Mouse (Mus musculus) heart, embryonic 15.5 days (tissue): Measurements from ENCODE around the gene Abi3bp. TPM values are rescaled to one million over a fixed set of nuclear protein-coding genes. Genes with fewer than 3 reads are reported as not detected.
A peak's percentile ranks its signal among the peaks of the same experiment; 100 is the strongest.

Experiments
- ATAC-seq: fragments of 200-750 bp; cut with Nextera tagmentation; replicated peaks from 2 replicates; pipeline ENCODE4 v1.8.0; 2017; ENCODE audit warnings: low read depth, moderate TSS enrichment; ENCODE audit not compliant: insufficient number of reproducible peaks, insufficient read depth, low FRiP score
- H3K27ac ChIP-seq: fragments of 300-500 bp; sonication (generic); 2 replicates; pipeline ENCODE4 v1.5.1; 2015; ENCODE audit warnings: mild to moderate bottlenecking, inconsistent platforms
- H3K27me3 ChIP-seq: fragments of 300-500 bp; sonication (generic); 2 replicates; pipeline ENCODE4 v1.6.1; 2015; ENCODE audit warnings: inconsistent platforms
- H3K36me3 ChIP-seq: fragments of 300-500 bp; sonication (generic); 2 replicates; pipeline ENCODE4 v1.6.1; 2015; ENCODE audit warnings: mild to moderate bottlenecking, inconsistent platforms
- H3K4me1 ChIP-seq: fragments of 300-500 bp; sonication (generic); replicated peaks from 2 replicates; pipeline ENCODE4 v1.6.1; 2015; ENCODE audit warnings: inconsistent platforms
- H3K4me2 ChIP-seq: fragments of 300-500 bp; sonication (generic); 2 replicates; pipeline ENCODE4 v1.6.1; 2015; ENCODE audit warnings: inconsistent platforms, mild to moderate bottlenecking, moderate library complexity
- H3K4me3 ChIP-seq: fragments of 300-500 bp; sonication (generic); 2 replicates; pipeline ENCODE4 v1.5.1; 2015; ENCODE audit warnings: mild to moderate bottlenecking, inconsistent platforms
- H3K9ac ChIP-seq: fragments of 300-500 bp; sonication (generic); 2 replicates; pipeline ENCODE4 v1.6.1; 2015; ENCODE audit warnings: mild to moderate bottlenecking, inconsistent platforms
- H3K9me3 ChIP-seq: fragments of 300-500 bp; sonication (generic); replicated peaks from 2 replicates; pipeline ENCODE4 v1.6.1; 2016; ENCODE audit warnings: inconsistent platforms
- WGBS: fragments of 180-500 bp; shearing (Covaris S2); methylation state at CpG from one replicate; pipeline ENCODE4 v1.1.7; 2015; ENCODE audit warnings: mixed read lengths; 5-methylcytosine and 5-hydroxymethylcytosine counted together
- polyA plus RNA-seq: library from polyadenylated mRNA; unstranded; fragments of >200 nt; fragmentation: Nextera tagmentation; extraction: Ambion mirVana; gene quantifications from 2 replicates; pipeline ENCODE4 v1.2.1, GENCODE M21; 2015

Gene Abi3bp
- polyA plus RNA-seq, 1 experiment from 2014 or later, result 6.7 TPM

- H3K4me3 ChIP-seq, result no peak overlapping the region
- H3K36me3 ChIP-seq, result no peaks in the 10 kb centered on the region
- H3K4me1 ChIP-seq, result peaks cover 6% of the 10 kb centered on the region
- no peak overlapping the region for H3K9ac ChIP-seq
- no peaks in the 10 kb centered on the region for H3K9me3 ChIP-seq
- no peaks in the 10 kb centered on the region for H3K27me3 ChIP-seq
- ATAC-seq, result peak; percentile 53; the same call in 1 of the 2 replicates
- no peak overlapping the region for H3K4me2 ChIP-seq
- 6% methylated on average over 2 of the region's 2 CpGs for WGBS
- H3K27ac ChIP-seq, result no peak overlapping the region
These were observed 167.6 kb downstream of the Abi3bp start for GRCm38 (mm10) chr16:56645251-56645650.

DNA sequence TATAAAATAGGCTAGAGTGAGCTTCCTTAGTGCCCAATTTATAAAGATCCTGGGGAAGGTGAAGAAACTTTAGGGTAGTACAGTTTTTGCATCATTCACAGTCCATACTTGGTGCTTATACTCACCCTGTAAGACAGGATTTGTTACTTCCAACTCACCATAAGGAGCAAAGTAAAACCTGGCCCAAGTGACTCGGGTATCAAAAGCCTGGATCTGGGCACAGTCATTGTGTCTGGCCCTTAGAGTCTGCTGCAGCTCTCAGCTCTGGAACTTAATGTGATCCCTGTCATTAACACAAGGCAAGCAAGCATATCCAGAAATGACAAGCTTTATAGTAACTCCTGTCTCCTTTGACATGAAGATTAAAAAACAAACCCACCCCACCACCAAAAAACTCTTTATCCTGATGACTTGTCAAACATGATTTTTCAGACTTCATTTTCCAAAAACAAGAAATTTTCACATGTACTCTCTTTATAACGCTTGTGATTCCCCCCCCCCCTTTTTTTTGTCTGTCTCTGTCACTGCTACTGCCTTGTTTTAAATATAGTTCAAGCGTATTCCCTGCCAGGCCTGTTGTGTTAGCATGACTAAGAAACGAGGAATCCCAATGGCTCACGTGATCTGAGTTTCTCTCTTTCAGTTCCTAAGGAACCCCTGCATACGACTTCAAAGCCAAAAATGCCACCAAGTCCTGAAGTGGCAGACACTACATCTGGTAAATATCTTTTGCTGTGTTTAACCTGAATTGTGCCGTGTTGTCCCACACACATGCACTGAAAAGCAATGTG lies 168.9 kb downstream of the Abi3bp start:
- peak; percentile 81; the same call in 1 of the 2 replicates for ATAC-seq
- Histone ChIP-seq H3K9ac (no peak overlapping the region), H3K27ac (peak overlapping the region; percentile 79)

DNA sequence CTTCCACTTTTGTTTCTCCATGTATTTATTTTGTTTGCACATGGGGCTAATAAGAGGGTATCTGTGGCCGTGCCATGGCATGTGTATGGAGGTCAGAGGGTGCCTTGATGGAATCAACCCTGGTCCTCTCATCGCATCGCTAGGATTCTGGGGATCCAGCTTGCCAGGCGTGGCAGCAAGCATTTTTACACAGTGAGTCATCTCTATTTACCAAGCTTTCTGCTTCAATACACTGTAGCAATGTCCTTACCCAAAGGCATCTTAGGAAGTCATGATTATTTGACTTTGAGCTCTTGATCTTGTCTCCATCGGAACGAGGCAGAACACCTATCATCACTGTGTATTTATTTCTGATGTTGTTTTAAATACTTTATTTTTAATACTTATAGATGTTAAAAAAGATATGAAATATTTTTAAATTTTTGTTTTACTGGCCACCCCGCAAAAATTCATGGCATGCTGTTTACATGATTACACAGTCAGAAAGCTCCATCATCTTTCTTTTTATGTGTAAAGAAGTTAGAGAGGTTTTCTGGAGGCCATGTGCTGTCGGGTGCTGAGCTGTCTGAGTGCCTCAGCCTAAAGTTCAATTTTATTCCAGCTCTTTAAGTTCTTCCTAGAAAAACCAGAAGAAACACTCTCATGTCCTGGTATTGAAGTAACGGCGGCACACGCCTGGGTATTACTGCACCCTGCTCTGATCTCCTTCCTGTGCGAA lies 177.7 kb downstream of the Abi3bp start:
- H3K36me3 ChIP-seq, result no peaks in the 10 kb centered on the region
- H3K9ac ChIP-seq, result no peak overlapping the region
- H3K27ac ChIP-seq, result no peak overlapping the region
- H3K4me2 ChIP-seq, result no peak overlapping the region
- no peak for ATAC-seq
- no peaks in the 10 kb centered on the region for H3K9me3 ChIP-seq
- no peaks in the 10 kb centered on the region for H3K27me3 ChIP-seq
- 75% methylated on average over 12 of the region's 12 CpGs for WGBS
- H3K4me1 ChIP-seq, result no peaks in the 10 kb centered on the region
- H3K4me3 ChIP-seq, result no peak overlapping the region

More for the DNA sequence above, 168.9 kb downstream of the Abi3bp start:
- Histone ChIP-seq H3K4me1 (peaks cover 6% of the 10 kb centered on the region), H3K27me3 (no peaks in the 10 kb centered on the region), H3K36me3 (no peaks in the 10 kb centered on the region), H3K9me3 (no peaks in the 10 kb centered on the region), H3K4me2 (no peak overlapping the region), H3K4me3 (no peak overlapping the region)
- 26% methylated on average over 7 of the region's 7 CpGs for WGBS

DNA sequence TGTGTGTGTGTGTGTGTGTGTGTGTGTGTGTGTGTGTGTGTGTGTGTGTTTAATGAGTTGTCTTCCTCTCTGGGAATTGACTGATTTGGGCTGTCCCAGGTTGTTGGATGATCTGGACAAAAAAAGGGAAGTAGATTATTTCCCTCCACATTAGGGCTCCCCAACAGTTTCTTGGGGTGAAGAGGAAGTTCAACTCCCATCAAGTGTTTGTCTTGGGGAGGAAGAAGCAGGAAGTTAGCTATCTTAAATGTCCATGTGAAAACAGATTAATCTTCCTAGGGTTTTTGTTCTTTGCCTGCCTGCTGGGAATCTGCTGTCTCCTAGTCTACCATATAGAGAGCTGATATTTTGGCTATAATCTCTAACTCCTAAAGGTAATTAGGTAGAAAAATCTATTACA lies 181.2 kb downstream of the Abi3bp start:
- H3K9me3 ChIP-seq, result no peaks in the 10 kb centered on the region
- no peaks in the 10 kb centered on the region for H3K36me3 ChIP-seq
- no peaks in the 10 kb centered on the region for H3K4me1 ChIP-seq
- H3K9ac ChIP-seq, result no peak overlapping the region
- H3K4me3 ChIP-seq, result no peak overlapping the region
- no peak overlapping the region for H3K4me2 ChIP-seq
- ATAC-seq, result no peak
- H3K27ac ChIP-seq, result no peak overlapping the region
- no peaks in the 10 kb centered on the region for H3K27me3 ChIP-seq

- Histone ChIP-seq H3K36me3 (no peaks in the 10 kb centered on the region), H3K9me3 (no peaks in the 10 kb centered on the region), H3K4me3 (no peak overlapping the region), H3K4me1 (no peaks in the 10 kb centered on the region), H3K27ac (no peak overlapping the region), H3K4me2 (no peak overlapping the region), H3K27me3 (no peaks in the 10 kb centered on the region), H3K9ac (no peak overlapping the region)
- WGBS, result 76% methylated on average over 5 of the region's 5 CpGs
- no peak for ATAC-seq
These were observed 191.8 kb downstream of the Abi3bp start for GRCm38 (mm10) chr16:56669520-56669919.

- Histone ChIP-seq H3K27ac (no peak overlapping the region), H3K4me1 (no peaks in the 10 kb centered on the region), H3K9me3 (no peaks in the 10 kb centered on the region), H3K9ac (no peak overlapping the region), H3K4me3 (no peak overlapping the region), H3K4me2 (no peak overlapping the region), H3K36me3 (no peaks in the 10 kb centered on the region), H3K27me3 (no peaks in the 10 kb centered on the region)
- WGBS, result 71% methylated on average over 8 of the region's 8 CpGs
- no peak for ATAC-seq
These were observed 193.3 kb downstream of the Abi3bp start for GRCm38 (mm10) chr16:56670941-56671340.

- 72% methylated on average over 2 of the region's 2 CpGs for WGBS
- Histone ChIP-seq H3K27ac (no peak overlapping the region), H3K4me2 (no peak overlapping the region), H3K36me3 (no peaks in the 10 kb centered on the region), H3K4me3 (no peak overlapping the region), H3K27me3 (no peaks in the 10 kb centered on the region), H3K9ac (no peak overlapping the region), H3K4me1 (no peaks in the 10 kb centered on the region), H3K9me3 (no peaks in the 10 kb centered on the region)
- no peak for ATAC-seq
These were observed 195.7 kb downstream of the Abi3bp start for GRCm38 (mm10) chr16:56673420-56673819.

DNA sequence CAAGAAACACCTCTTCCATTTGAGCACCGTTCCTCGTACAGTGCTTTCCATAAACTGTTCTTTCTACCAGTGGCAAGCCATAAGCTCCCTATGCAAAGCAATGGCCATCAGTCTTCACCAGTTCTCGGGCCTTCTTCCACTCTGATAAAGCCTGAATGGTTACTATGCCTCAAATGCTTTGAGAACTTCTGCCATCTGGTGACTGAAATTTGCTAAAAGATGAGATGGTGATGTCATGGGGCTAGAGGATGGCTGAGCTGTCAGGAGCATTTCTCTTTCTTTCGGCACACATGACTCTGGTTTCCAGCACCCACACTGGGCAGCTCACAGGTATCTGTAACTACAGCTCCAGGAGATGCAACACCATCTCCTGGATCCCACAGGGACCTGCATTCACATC lies 199.5 kb downstream of the Abi3bp start:
- no peak overlapping the region for H3K4me2 ChIP-seq
- no peak overlapping the region for H3K27ac ChIP-seq
- no peaks in the 10 kb centered on the region for H3K4me1 ChIP-seq
- no peak overlapping the region for H3K9ac ChIP-seq
- H3K9me3 ChIP-seq, result no peaks in the 10 kb centered on the region
- no peaks in the 10 kb centered on the region for H3K27me3 ChIP-seq
- no peak overlapping the region for H3K4me3 ChIP-seq
- no peaks in the 10 kb centered on the region for H3K36me3 ChIP-seq
- 56% methylated on average over 4 of the region's 4 CpGs for WGBS
- no peak for ATAC-seq

DNA sequence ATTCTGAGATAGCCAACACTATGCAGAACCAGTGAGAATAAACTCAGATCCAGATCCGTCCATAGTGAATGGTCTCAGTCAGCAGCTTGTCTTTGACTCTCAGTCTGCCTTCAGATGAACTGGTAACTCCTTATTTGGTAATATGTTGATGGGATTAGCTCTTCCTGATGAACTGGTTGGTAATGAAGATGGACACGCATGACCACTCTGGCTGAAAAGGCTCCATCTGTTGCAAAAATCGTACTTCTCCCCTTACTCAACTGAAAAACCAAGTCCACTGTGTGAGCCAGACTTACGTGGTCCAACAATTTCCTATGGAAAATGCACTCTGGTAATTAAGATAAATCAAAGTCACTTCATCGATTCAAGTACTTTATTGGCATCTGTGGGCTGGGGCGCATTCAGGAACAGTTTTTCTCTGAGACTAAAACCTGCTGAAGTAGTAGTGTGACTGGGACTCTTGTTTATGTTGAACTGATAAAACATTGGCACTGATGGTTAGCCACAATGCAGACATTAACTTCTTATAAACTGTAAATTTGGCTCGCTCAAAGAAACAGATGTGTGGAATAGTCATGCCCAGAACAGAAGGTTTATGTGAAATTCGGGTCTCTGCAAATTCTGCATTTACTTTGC lies 203.4 kb downstream of the Abi3bp start:
- Histone ChIP-seq H3K27me3 (no peaks in the 10 kb centered on the region), H3K27ac (no peak overlapping the region), H3K9me3 (no peaks in the 10 kb centered on the region), H3K4me1 (no peaks in the 10 kb centered on the region), H3K4me3 (no peak overlapping the region), H3K4me2 (no peak overlapping the region), H3K9ac (no peak overlapping the region), H3K36me3 (peaks cover 9% of the 10 kb centered on the region; the same call in 1 of the 2 replicates)
- ATAC-seq, result no peak
- WGBS, result 80% methylated on average over 8 of the region's 8 CpGs

- no peaks in the 10 kb centered on the region for H3K27me3 ChIP-seq
- H3K4me2 ChIP-seq, result no peak overlapping the region
- no peak overlapping the region for H3K4me3 ChIP-seq
- H3K9me3 ChIP-seq, result no peaks in the 10 kb centered on the region
- H3K9ac ChIP-seq, result no peak overlapping the region
- no peak overlapping the region for H3K27ac ChIP-seq
- no peak for ATAC-seq
- H3K36me3 ChIP-seq, result peaks cover 40% of the 10 kb centered on the region
- 92% methylated on average over 5 of the region's 5 CpGs for WGBS
- H3K4me1 ChIP-seq, result no peaks in the 10 kb centered on the region
These were observed 209.1 kb downstream of the Abi3bp start for GRCm38 (mm10) chr16:56686747-56687146.

DNA sequence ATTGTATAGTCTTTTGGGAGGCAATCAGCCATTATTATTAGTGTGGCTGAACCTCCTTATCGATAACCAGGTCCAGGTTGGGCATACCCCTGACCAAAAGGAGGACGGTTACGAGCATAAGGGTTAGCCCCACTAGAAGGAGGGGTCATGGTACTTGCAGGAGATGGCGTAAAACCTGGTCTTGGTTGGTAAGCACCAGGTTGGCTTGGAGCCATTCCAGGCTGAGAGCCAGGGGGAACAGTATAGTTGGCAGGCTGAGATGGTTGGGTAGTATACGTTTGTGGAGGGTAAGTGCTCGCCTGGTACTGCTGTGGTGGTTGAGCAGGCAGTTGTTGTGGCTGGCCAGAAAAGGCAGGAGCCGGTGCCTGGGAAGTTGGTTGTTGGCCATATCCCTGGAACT lies 213.0 kb downstream of the Abi3bp start:
- 82% methylated on average over 7 of the region's 7 CpGs for WGBS
- H3K4me1 ChIP-seq, result no peaks in the 10 kb centered on the region
- no peak overlapping the region for H3K27ac ChIP-seq
- H3K36me3 ChIP-seq, result peaks cover 56% of the 10 kb centered on the region
- no peak overlapping the region for H3K9ac ChIP-seq
- H3K27me3 ChIP-seq, result no peaks in the 10 kb centered on the region
- H3K9me3 ChIP-seq, result no peaks in the 10 kb centered on the region
- H3K4me3 ChIP-seq, result no peak overlapping the region
- H3K4me2 ChIP-seq, result no peak overlapping the region
- no peak for ATAC-seq
